Mouse (Mus musculus) C2C12 (cell line): ENCODE measurements at regions not wholly inside any gene's neighbourhood (a gene's known extent, or its start where the extent isn't known, plus 50 kb on each side); places are given as distances from the start of the nearest gene placed in this dataset.

Experiments
- CEBPB ChIP-seq: IDR thresholded peaks from one replicate; pipeline ENCODE4 v1.6.1; 2011; ENCODE audit warnings: low read depth, mild to moderate bottlenecking, control low read depth, moderate library complexity
- CTCF ChIP-seq: IDR thresholded peaks from one replicate; pipeline ENCODE4 v1.5.1; 2011; ENCODE audit not compliant: control insufficient read depth, insufficient read depth, insufficient read length
- FOSL1 ChIP-seq: IDR thresholded peaks from one replicate; pipeline ENCODE4 v1.8.0; 2011; ENCODE audit warnings: mild to moderate bottlenecking, low read length; ENCODE audit not compliant: poor library complexity, insufficient read depth, severe bottlenecking
- MAX ChIP-seq: IDR thresholded peaks from one replicate; pipeline ENCODE4 v1.6.1; 2011; ENCODE audit warnings: mild to moderate bottlenecking, control low read depth
- MYOD1 ChIP-seq: IDR thresholded peaks from one replicate; pipeline ENCODE4 v1.6.1; 2011; ENCODE audit warnings: low read depth; ENCODE audit not compliant: control insufficient read depth, insufficient read length
- MYOG ChIP-seq: IDR thresholded peaks from one replicate; pipeline ENCODE4 v1.6.1; 2011; ENCODE audit not compliant: control insufficient read depth, insufficient read length; ENCODE audit errors: extremely low read depth
- USF1 ChIP-seq: IDR thresholded peaks from one replicate; pipeline ENCODE4 v1.6.1; 2011; ENCODE audit warnings: low read depth, mild to moderate bottlenecking, control low read depth, moderate library complexity

GRCm38 (mm10) chr15:62261520-62261919, 1338.7 kb upstream of the A1bg start:
- no peak for TF ChIP-seq CTCF
- peak; percentile 20 for TF ChIP-seq FOSL1
- TF ChIP-seq MYOG: no peak
- peak; percentile 66 for TF ChIP-seq USF1
- TF ChIP-seq MYOD1: no peak
- TF ChIP-seq MAX: peak; percentile 94
- no peak for TF ChIP-seq CEBPB
